Mouse (Mus musculus) CH12.LX (cell line): ENCODE data around the gene Chd2. TPM values are rescaled to one million over a fixed set of nuclear protein-coding genes. Genes with fewer than 3 reads are reported as not detected.

Experiments used
- DNase-seq: peaks from one replicate; pipeline ENCODE4 v3.0.0-alpha.2; 2013; ENCODE audit errors: extremely low read depth
- H3K27ac ChIP-seq: 2 replicates; pipeline ENCODE4 v1.5.1; 2012; ENCODE audit warnings: low read depth, mild to moderate bottlenecking, control low read depth, moderate library complexity; ENCODE audit not compliant: insufficient read depth
- H3K27me3 ChIP-seq: replicated peaks from 2 replicates; pipeline ENCODE3; 2012; ENCODE audit warnings: inconsistent platforms
- H3K36me3 ChIP-seq, 2 experiments: replicated peaks in 1 of 2; 2 replicates each; pipeline versions ENCODE3 to v1.6.1; 2012; ENCODE audit warnings: inconsistent platforms in 1 of 2, low read length in 1 of 2, mild to moderate bottlenecking in 1 of 2, mixed read lengths in 1 of 2, moderate library complexity in 1 of 2; ENCODE audit not compliant: control insufficient read depth in 1 of 2, insufficient read depth in 1 of 2
- H3K4me1 ChIP-seq, 2 experiments: 2 replicates each; pipeline ENCODE4 v1.6.1; 2012; ENCODE audit warnings: inconsistent platforms in 1 of 2, moderate library complexity in 1 of 2; ENCODE audit not compliant: insufficient read depth in 2 of 2, control insufficient read depth in 1 of 2
- H3K4me2 ChIP-seq: 2 replicates; pipeline ENCODE4 v1.6.1; 2012; ENCODE audit warnings: low read depth, mild to moderate bottlenecking, control low read depth; ENCODE audit not compliant: poor library complexity, insufficient read depth, severe bottlenecking
- H3K4me3 ChIP-seq, 3 experiments: fragments of 150-350 bp in 1 of 3; sonication (generic) in 1 of 3; replicated peaks in 1 of 3; 2 replicates each; pipeline versions ENCODE3 to v1.5.1; 2011 to 2012; ENCODE audit warnings: low read depth in 2 of 3, low read length in 2 of 3, mild to moderate bottlenecking in 2 of 3, moderate library complexity in 2 of 3, control low read depth in 1 of 3, improper control_type of control experiment in 1 of 3, inconsistent platforms in 1 of 3, mixed read lengths in 1 of 3; ENCODE audit not compliant: poor library complexity in 1 of 3
- H3K79me2 ChIP-seq: replicated peaks from 2 replicates; pipeline ENCODE4 v1.6.1; 2012; ENCODE audit warnings: mild to moderate bottlenecking, moderate library complexity; ENCODE audit not compliant: control insufficient read depth, poor library complexity, insufficient read depth, severe bottlenecking; ENCODE audit errors: extremely low read depth
- H3K9ac ChIP-seq: 2 replicates; pipeline ENCODE4 v1.6.1; 2012; ENCODE audit warnings: low read depth, mild to moderate bottlenecking, control low read depth, moderate library complexity; ENCODE audit not compliant: insufficient read depth
- H3K9me3 ChIP-seq: replicated peaks from 2 replicates; pipeline ENCODE3; 2012; ENCODE audit warnings: low read length, inconsistent platforms, mixed read lengths
- CHD1 ChIP-seq: IDR thresholded peaks from 2 replicates; pipeline ENCODE4 v1.6.1; 2012; ENCODE audit warnings: low read depth, low read length, improper control_type of control experiment, inconsistent platforms
- E2F4 ChIP-seq: IDR thresholded peaks from 2 replicates; pipeline ENCODE4 v1.6.1; 2011; ENCODE audit warnings: low read depth, low read length, improper control_type of control experiment; ENCODE audit not compliant: insufficient replicate concordance
- ETS1 ChIP-seq: conservative IDR thresholded peaks from 2 replicates; pipeline ENCODE4 v1.6.1; 2012; ENCODE audit warnings: low read depth, mild to moderate bottlenecking, inconsistent platforms, low read length, improper control_type of control experiment, moderate library complexity
- JUND ChIP-seq: conservative IDR thresholded peaks from 2 replicates; pipeline ENCODE4 v1.6.1; 2011; ENCODE audit warnings: low read depth, low read length, improper control_type of control experiment
- MAFK ChIP-seq: IDR thresholded peaks from 2 replicates; pipeline ENCODE4 v1.6.1; 2011; ENCODE audit warnings: low read length, improper control_type of control experiment; ENCODE audit not compliant: insufficient replicate concordance
- NELFE ChIP-seq: IDR thresholded peaks from 2 replicates; pipeline ENCODE4 v1.6.1; 2011; ENCODE audit warnings: low read depth, low read length, improper control_type of control experiment
- NRF1 ChIP-seq: IDR thresholded peaks from 2 replicates; pipeline ENCODE4 v1.6.1; 2014; ENCODE audit warnings: low read depth, mild to moderate bottlenecking, inconsistent platforms, low read length, improper control_type of control experiment, moderate library complexity
- PAX5 ChIP-seq: IDR thresholded peaks from 2 replicates; pipeline ENCODE4 v1.6.1; 2012; ENCODE audit warnings: low read length, inconsistent platforms, mixed read lengths
- POLR2A ChIP-seq: IDR thresholded peaks from 2 replicates; pipeline ENCODE4 v1.6.1; 2011; ENCODE audit warnings: low read depth, mild to moderate bottlenecking, improper control_type of control experiment, low read length
- POLR2AphosphoS2 ChIP-seq: IDR thresholded peaks from 2 replicates; pipeline ENCODE4 v1.6.1; 2011; ENCODE audit warnings: low read depth, low read length, improper control_type of control experiment
- TCF12 ChIP-seq: IDR thresholded peaks from 2 replicates; pipeline ENCODE4 v1.6.1; 2014; ENCODE audit warnings: low read depth, mild to moderate bottlenecking, inconsistent platforms, low read length, improper control_type of control experiment
- ZMIZ1 ChIP-seq: IDR thresholded peaks from 2 replicates; pipeline ENCODE4 v1.6.1; 2012; ENCODE audit warnings: low read depth, mild to moderate bottlenecking, inconsistent platforms, low read length, improper control_type of control experiment
- ZNF384 ChIP-seq: IDR thresholded peaks from 2 replicates; pipeline ENCODE4 v1.6.1; 2012; ENCODE audit warnings: low read depth, low read length, improper control_type of control experiment, inconsistent platforms
- dilution Hi-C: fragments of 300-500 bp; cut with MboI; formaldehyde crosslinking; loops from 2 replicates; pipeline ENCODE4 v1.14.3; 2020; ENCODE audit warnings: low sequenced_read_pairs; ENCODE audit not compliant: extremely low pct_unique_long_range_greater_than_20kb, extremely low pct_ligation_motif_present
- in situ Hi-C: fragments of 300-500 bp; cut with MboI; formaldehyde crosslinking; loops from 3 replicates; pipeline ENCODE4 v1.14.3; 2019; ENCODE audit warnings: low sequenced_read_pairs, low pct_ligation_motif_present, low pct_unique_long_range_greater_than_20kb, mixed read lengths
- polyA plus RNA-seq: library from polyadenylated mRNA; unstranded; fragments of >175 nt; gene quantifications from 2 replicates; pipeline ENCODE4 v1.2.1, GENCODE M21; 2012; ENCODE audit warnings: low read depth; ENCODE audit not compliant: insufficient read length
- total RNA-seq, 2 experiments: library from RNA; depleted of rRNA; stranded (reverse); fragments of 300-350 nt in 1 of 2; fragments of >200 nt in 1 of 2; gene quantifications; 2 replicates each; pipeline ENCODE4 v1.2.3; 2012 to 2014

Gene Chd2
- total and polyA plus RNA-seq, 3 experiments, result 23.2 to 39.3 (median 30.9) TPM

GRCm38 (mm10) chr7:73523608-73524259 lies 17.9 kb downstream of the Chd2 start:
- Histone ChIP-seq H3K9ac (no peak overlapping the region), H3K27ac (no peak overlapping the region), H3K4me1 (peaks cover 3 to 32% of the 10 kb centered on the region in 2 experiments), H3K27me3 (no peaks in the 10 kb centered on the region), H3K79me2 (peaks cover 63% of the 10 kb centered on the region), H3K36me3 (peaks cover 49 to 67% of the 10 kb centered on the region in 2 experiments), H3K4me3 (no peak overlapping the region), H3K4me2 (no peak overlapping the region), H3K9me3 (no peaks in the 10 kb centered on the region)
- dilution Hi-C loops, result no loop called here
- TF ChIP-seq PAX5, result no peak
- TF ChIP-seq ZMIZ1, result 0 out of 2 replicates have a peak, but pooled peaks have one; percentile 37
- no peak for TF ChIP-seq MAFK
- TF ChIP-seq E2F4, result no peak
- TF ChIP-seq TCF12, result no peak
- peak; percentile 63 for TF ChIP-seq ZNF384
- in situ Hi-C loops, result no loop called here
- no peak for DNase-seq

GRCm38 (mm10) chr7:73523183-73523582 lies 18.4 kb downstream of the Chd2 start:
- H3K36me3 ChIP-seq, result peaks cover 48 to 66% of the 10 kb centered on the region in 2 experiments
- H3K79me2 ChIP-seq, result peaks cover 64% of the 10 kb centered on the region
- no peak for DNase-seq
- no peak overlapping the region for H3K9ac ChIP-seq
- in situ Hi-C loops, result no loop called here
- H3K4me1 ChIP-seq, result peaks cover 5 to 37% of the 10 kb centered on the region in 2 experiments
- H3K27me3 ChIP-seq, result no peaks in the 10 kb centered on the region
- no peak overlapping the region for H3K4me2 ChIP-seq
- dilution Hi-C loops, result no loop called here
- no peak overlapping the region for H3K4me3 ChIP-seq
- H3K27ac ChIP-seq, result no peak overlapping the region
- H3K9me3 ChIP-seq, result no peaks in the 10 kb centered on the region
- TF ChIP-seq POLR2A (no peak), ETS1 (no peak), NRF1 (no peak), JUND (no peak), POLR2AphosphoS2 (no peak), CHD1 (no peak), NELFE (no peak)
